20 mouse cellular contexts compared by ENCODE assay signal in the genomic region with DNA sequence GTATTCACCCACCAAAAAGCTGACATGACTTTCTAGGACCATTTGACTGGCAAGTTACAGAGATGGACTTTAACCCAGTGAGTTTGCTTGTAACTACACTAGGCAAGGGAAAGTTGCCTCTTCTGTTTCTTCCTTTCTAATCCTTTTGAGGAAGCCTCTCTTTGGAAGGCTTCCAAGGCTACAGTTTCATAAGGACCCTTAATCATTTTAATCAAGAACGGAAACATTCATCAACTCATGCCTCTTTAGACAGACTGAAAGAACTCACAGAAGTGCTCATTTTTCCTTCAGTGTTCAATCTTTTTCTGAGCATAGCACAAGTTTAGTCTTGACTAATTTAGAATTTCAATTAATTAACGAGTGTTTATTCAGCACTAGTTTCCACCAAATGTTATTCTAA.
DNase-seq lines count a peak whose midpoint lies in the region; ATAC-seq and TF ChIP-seq lines count a peak whose summit lies in the region.
"Had no signal": no experiment of that assay in that cellular context is flagged by ENCODE, and none has a peak within 500 bp of the region (broad histone marks: within the 10 kb centered on the region; RNA-seq: fewer than 3 reads in every experiment).

No protein-coding gene starts in this region.

- no peak for ATAC-seq in embryonic facial prominence, embryonic 14.5 days (ENCODE audit: low read depth)
- no peak for ATAC-seq in kidney, postnatal 0 days (replicated peaks; ENCODE audit: low FRiP score, low read depth)
- no peak for ATAC-seq in megakaryocyte-erythroid progenitor cell, adult 5-6 weeks (replicated peaks; ENCODE audit: low FRiP score, low TSS enrichment, poor library complexity, severe bottlenecking)
- ATAC-seq: forebrain, embryonic 13.5 days; hindbrain, embryonic 16.5 days; inflammation-experienced regulatory T-cells, adult 6 months had no signal

- no peak overlapping the region for H3K4me2 ChIP-seq in embryonic facial prominence, embryonic 14.5 days (ENCODE audit: low read depth, low read length)
- no peak overlapping the region for H3K4me2 ChIP-seq in kidney, postnatal 0 days (ENCODE audit: low read length)
- H3K4me2 ChIP-seq: forebrain, embryonic 13.5 days; heart, embryonic 12.5 days; hindbrain, embryonic 12.5 days had no signal

- 0 out of 2 replicates have a peak, but pooled peaks cover 3% of the 10 kb centered on the region for H3K4me1 ChIP-seq in embryonic facial prominence, embryonic 14.5 days (ENCODE audit: control insufficient read depth, insufficient read depth, low read length)
- peaks cover 6% of the 10 kb centered on the region for H3K4me1 ChIP-seq in embryonic facial prominence, embryonic 10.5 days
- H3K4me1 ChIP-seq in kidney, postnatal 0 days (replicated peaks; ENCODE audit: insufficient read depth, low read length), result no peaks in the 10 kb centered on the region
- H3K4me1 ChIP-seq: heart, embryonic 12.5 days had no signal

- no peaks in the 10 kb centered on the region for H3K27me3 ChIP-seq in embryonic facial prominence, embryonic 14.5 days (replicated peaks; ENCODE audit: control insufficient read depth, insufficient read depth, low read length)
- 0 out of 2 replicates have a peak, but pooled peaks cover 5% of the 10 kb centered on the region for H3K27me3 ChIP-seq in embryonic facial prominence, embryonic 10.5 days (replicated peaks; ENCODE audit: low read depth, poor library complexity, severe bottlenecking)
- H3K27me3 ChIP-seq in kidney, postnatal 0 days (ENCODE audit: insufficient read depth, low read length), result no peaks in the 10 kb centered on the region
- H3K27me3 ChIP-seq: forebrain, embryonic 13.5 days; heart, embryonic 12.5 days; hindbrain, embryonic 12.5 days had no signal

- H3K9me3 ChIP-seq in embryonic facial prominence, embryonic 14.5 days (ENCODE audit: control insufficient read depth, low read length), result no peaks in the 10 kb centered on the region
- H3K9me3 ChIP-seq in embryonic facial prominence, embryonic 10.5 days, result no peaks in the 10 kb centered on the region
- no peaks in the 10 kb centered on the region for H3K9me3 ChIP-seq in kidney, postnatal 0 days (replicated peaks; ENCODE audit: low read length)
- H3K9me3 ChIP-seq: heart, embryonic 12.5 days; hindbrain, embryonic 12.5 days had no signal

- H3K27ac ChIP-seq in embryonic facial prominence, embryonic 14.5 days (replicated peaks; ENCODE audit: low read depth, low read length), result no peak overlapping the region
- H3K27ac ChIP-seq in embryonic facial prominence, embryonic 10.5 days (replicated peaks), result no peak overlapping the region
- no peak overlapping the region for H3K27ac ChIP-seq in kidney, postnatal 0 days
- H3K27ac ChIP-seq: forebrain, embryonic 13.5 days; gastrocnemius, adult 2 months; hindbrain, embryonic 12.5 days had no signal

- no peak overlapping the region for H3K9ac ChIP-seq in embryonic facial prominence, embryonic 14.5 days (ENCODE audit: low read depth, low read length)
- H3K9ac ChIP-seq in kidney, postnatal 0 days (ENCODE audit: low read depth, low read length), result no peak overlapping the region
- H3K9ac ChIP-seq: forebrain, embryonic 13.5 days; heart, embryonic 12.5 days; hindbrain, embryonic 12.5 days had no signal

- WGBS in embryonic facial prominence, embryonic 14.5 days, result 54% methylated on average over 2 of the region's 2 CpGs
- WGBS in embryonic facial prominence, embryonic 10.5 days, result 85% methylated on average over 2 of the region's 2 CpGs
- 42% methylated on average over 2 of the region's 2 CpGs for WGBS in kidney, postnatal 0 days

- peak; percentile 51 for DNase-seq in embryonic facial prominence, embryonic 14.5 days (ENCODE audit: low spot score)
- no peak for DNase-seq in embryonic facial prominence, embryonic 10.5 days (ENCODE audit: low spot score)
- peak; percentile 81 for DNase-seq in kidney, postnatal 0 days (ENCODE audit: low spot score)
- DNase-seq in kidney, adult 18-20 months, result no peak
- DNase-seq in 416B (ENCODE audit: low read depth) (peak; percentile 17), adipocyte (ENCODE audit: low spot score) (no peak)
- peak; percentile 63 for DNase-seq in Muller cell, postnatal 12 days (ENCODE audit: inconsistent ontology term)
- DNase-seq: adrenal gland, postnatal 14 days; cerebellum, adult 18-20 months; cerebellum, adult 9-11 months; cerebellum, postnatal 36 days; gastrocnemius, adult 2 months; gastrocnemius, postnatal 25 days; heart, postnatal 36 days had no signal

- H3K36me3 ChIP-seq in embryonic facial prominence, embryonic 14.5 days (ENCODE audit: control insufficient read depth, insufficient read depth, low read length), result no peaks in the 10 kb centered on the region
- H3K36me3 ChIP-seq in embryonic facial prominence, embryonic 10.5 days (replicated peaks), result no peaks in the 10 kb centered on the region
- no peaks in the 10 kb centered on the region for H3K36me3 ChIP-seq in kidney, postnatal 0 days (ENCODE audit: insufficient read depth, low read length)
- H3K36me3 ChIP-seq: heart, embryonic 12.5 days; hindbrain, embryonic 12.5 days had no signal

- no peak for TF ChIP-seq CTCF in kidney, postnatal 0 days (IDR thresholded peaks at IDR 0.05; ENCODE audit: low read depth)

- no peak overlapping the region for H3K4me3 ChIP-seq in embryonic facial prominence, embryonic 14.5 days (ENCODE audit: low read depth, low read length)
- no peak overlapping the region for H3K4me3 ChIP-seq in embryonic facial prominence, embryonic 10.5 days
- no peak overlapping the region for H3K4me3 ChIP-seq in kidney, postnatal 0 days (replicated peaks; ENCODE audit: low read depth, low read length)
- H3K4me3 ChIP-seq: forebrain, embryonic 13.5 days; gastrocnemius, adult 2 months; heart, embryonic 12.5 days; hindbrain, embryonic 12.5 days had no signal

Comparison
In these comparisons a context has a peak if more than half of its experiments do, and no peak if none do; other contexts are left out.
1. DNase-seq: peak in embryonic facial prominence, embryonic 14.5 days (single experiment), kidney, postnatal 0 days (single experiment), 416B (single experiment) and Muller cell, postnatal 12 days (single experiment); none in embryonic facial prominence, embryonic 10.5 days (single experiment), kidney, adult 18-20 months (single experiment) and adipocyte (single experiment).